Mouse (Mus musculus): ENCODE data around the gene Gpr39.

The Gpr39 gene

DNA sequence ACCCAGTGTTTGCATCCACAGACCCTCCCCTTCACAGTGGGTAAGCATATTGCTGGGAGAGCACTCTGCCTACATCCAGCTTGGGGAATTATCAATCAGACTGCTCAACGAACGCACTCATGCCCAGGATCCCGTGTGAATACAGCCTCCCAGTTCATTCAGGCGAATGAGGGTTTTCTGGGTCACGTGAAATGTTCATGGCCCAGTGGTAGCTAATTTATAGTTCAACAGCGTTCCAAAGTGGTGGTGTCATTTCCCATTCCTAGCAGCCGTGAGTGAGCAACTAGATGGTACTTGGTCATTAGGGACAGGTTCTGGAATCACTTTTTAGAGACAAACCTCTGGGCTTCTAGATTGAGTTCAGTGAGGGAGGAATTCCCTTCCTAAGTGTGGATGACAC lies 144.3 kb downstream of the Gpr39 start:
- DNase-seq: no peak

- DNase-seq: no peak
Observed at GRCm38 (mm10) chr1:125823611-125824010, 146.8 kb downstream of the Gpr39 start.

GRCm38 (mm10) chr1:125837507-125837906 lies 160.7 kb downstream of the Gpr39 start:
- DNase-seq: no peak

DNA sequence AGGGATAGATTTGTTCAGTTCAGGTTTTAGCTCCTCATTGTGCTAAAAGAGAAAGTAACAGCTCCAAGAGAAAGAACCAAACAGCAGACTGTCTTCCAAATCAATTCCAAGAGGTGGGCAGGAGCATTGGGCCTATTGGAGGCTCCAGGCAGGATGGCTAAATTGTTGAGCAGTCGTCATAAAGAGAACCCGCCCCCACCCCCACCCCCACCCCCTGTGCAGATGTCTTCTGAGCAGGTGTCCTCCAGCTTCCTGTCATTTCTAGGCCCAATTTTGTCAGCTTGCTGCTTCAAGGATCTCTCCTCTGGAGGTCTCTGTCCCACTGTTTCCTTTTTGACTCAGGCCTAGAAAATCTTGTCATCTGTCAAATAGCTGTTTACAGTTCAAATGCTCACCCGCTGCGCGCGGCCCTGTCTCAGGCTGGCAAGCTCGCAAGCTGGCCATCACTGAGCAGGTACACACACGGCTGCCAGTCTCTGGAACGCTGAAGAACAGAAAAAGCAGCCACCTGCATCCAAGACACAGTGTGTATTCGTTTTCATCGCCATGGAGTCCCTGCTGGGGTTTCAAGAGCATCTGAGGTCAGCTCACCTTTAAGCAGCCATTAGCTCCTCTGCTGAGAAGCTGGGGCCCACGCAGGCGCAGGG lies 163.1 kb downstream of the Gpr39 start:
- DNase-seq: peak; percentile 55

DNA sequence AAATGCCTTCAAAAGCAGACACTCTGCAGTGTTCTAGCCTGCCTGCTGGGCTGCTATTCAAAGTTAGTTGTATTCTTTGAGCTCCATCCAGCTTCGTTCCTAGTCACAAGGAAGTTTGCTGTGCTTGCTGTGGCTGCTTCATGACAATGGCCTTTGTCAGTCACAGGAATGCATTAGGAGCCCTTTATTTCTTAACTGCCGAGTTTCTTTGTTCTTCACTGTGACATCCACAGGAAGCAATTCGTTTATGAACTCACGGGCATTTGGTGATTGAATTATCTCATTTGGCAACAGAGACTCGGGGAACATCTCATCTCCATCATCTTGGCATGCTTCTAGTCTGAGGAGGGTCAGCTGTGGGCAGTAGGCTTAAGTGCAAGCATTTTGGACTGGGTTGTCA lies 177.9 kb downstream of the Gpr39 start:
- DNase-seq: no peak

GRCm38 (mm10) chr1:125858631-125859030 lies 181.8 kb downstream of the Gpr39 start:
- DNase-seq: no peak

DNA sequence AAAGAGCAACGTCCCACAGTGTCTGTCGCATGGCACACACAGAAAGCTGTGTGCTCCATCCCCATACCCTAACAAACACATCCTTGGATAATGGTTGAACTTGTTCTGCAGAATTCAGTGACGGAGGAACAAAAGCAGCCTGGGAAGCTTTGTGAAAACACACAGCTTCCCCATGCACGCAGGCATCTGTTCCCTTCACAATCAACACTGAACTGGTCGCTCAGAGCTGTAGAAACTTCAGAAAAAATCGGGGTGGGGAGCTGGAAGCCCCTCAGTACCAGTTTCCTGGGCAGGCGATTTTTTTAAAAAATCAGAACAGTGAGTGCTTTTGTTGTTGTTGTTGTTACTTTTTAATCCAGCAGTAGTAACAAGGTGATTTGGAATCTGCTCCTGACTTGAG lies 193.3 kb downstream of the Gpr39 start:
- DNase-seq: no peak

GRCm38 (mm10) chr1:125893158-125893557 lies 216.4 kb downstream of the Gpr39 start:
- DNase-seq: no peak

GRCm38 (mm10) chr1:125910211-125910870 lies 233.5 kb downstream of the Gpr39 start:
- peak; percentile 49 for DNase-seq

DNA sequence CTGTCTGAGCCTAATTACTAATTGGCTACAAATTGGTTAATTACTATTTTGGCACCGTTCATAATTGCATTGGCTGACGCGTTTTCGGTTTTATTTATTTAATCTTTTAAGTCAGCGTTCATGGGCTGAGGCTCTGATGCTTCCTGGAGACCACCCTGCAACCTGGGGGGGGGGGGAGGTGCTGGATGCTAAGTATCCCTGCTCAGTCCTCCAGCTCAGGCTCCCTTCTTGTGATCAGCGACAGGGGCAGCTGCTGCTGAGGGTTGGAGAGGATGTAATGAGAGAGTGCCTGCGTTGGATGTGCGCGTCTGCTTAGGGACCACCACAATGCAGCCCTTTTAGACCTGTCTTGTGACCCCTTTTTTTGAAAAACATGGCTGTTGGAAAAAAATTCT lies 234.1 kb downstream of the Gpr39 start:
- DNase-seq: no peak

GRCm38 (mm10) chr1:125911337-125911900 lies 234.6 kb downstream of the Gpr39 start:
- DNase-seq: peak; percentile 29

GRCm38 (mm10) chr1:125911901-125912445 lies 235.2 kb downstream of the Gpr39 start:
- DNase-seq: peak; percentile 51

DNA sequence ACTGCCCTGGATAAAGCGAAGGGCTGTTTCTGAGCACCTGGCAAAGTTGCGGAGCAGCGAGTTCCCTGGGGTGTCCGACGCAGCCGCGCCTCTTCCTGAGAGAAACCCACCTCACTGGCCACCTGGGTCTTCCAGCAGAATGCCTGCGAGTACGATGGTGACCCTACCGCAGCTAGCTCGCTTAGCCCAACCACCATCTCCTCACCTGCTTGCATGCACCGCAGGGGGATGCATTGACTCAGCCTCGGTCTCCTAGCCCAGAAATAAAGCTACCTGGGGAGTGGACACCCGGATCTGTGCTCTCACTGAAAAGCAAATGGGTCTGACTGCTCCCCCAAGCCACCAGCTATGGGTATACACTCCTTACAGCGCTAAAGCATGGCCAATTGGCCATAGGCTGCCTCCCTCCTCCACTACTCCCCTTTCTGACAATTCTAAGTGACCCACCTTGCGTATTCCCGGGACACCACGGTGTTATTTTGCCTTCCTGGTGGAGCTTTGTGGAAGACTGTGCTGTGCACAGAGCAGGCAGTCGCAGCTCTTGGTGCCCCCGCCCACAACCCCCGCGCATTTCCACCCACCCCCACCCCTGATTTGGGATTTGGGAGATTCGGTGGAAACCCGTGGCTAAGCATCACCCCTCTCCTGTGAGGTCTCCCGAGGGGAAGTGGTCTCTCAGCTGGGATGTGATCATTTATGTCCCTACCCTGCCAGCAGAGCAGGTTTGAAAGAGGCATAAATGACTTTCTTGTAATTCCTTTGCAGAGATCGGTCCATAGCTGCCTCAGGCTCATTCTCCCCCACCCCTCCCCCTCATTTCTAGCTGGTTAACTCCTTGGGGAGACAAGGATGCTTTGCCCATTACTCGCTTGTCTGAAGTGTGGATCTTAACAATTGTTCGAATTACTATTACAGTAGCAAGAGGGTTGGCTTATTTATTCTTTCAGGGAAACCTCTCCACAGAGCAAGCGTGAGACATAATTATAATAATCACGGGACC lies 236.1 kb downstream of the Gpr39 start, which contains the start of gene Lypd1:
Gene Lypd1 (minus strand): TSS at position 501 of the 1,000 bp plus-strand sequence.
- DNase-seq: no peak

- DNase-seq: no peak
Observed at GRCm38 (mm10) chr1:125920696-125921095, 243.9 kb downstream of the Gpr39 start.

- no peak for DNase-seq
Observed at GRCm38 (mm10) chr1:125923062-125923461, 246.3 kb downstream of the Gpr39 start.

Data from thymus, postnatal 4 days (tissue).